Mouse (Mus musculus): ENCODE measurements around the gene Arhgef10l. TPM values are rescaled to one million over a fixed set of nuclear protein-coding genes. Genes with fewer than 3 reads are reported as not detected.

The Arhgef10l gene
- total and polyA plus RNA-seq, 3 experiments = 10.2 to 26.0 TPM; not detected in 1

GRCm38 (mm10) chr4:140679038-140679437 is 13.2 kb upstream of the Arhgef10l start:
- Histone ChIP-seq H3K79me2 (ENCODE audit: control insufficient read depth, insufficient read depth, low read length, poor library complexity) (no peaks in the 10 kb centered on the region), H3K9me3 (replicated peaks; ENCODE audit: insufficient read depth, low read length) (no peaks in the 10 kb centered on the region), H3K27ac (ENCODE audit: control insufficient read depth, low read depth, low read length) (no peak overlapping the region), H3K4me1 (ENCODE audit: control insufficient read depth in 1 of 2, insufficient read depth in 2 of 2, low read length in 2 of 2) (peaks cover 0 to 8% of the 10 kb centered on the region in 2 experiments; a peak in 3 of 4 replicates), H3K36me3 (ENCODE audit: control insufficient read depth in 1 of 2, insufficient read depth in 2 of 2, low read length in 2 of 2) (peaks cover 0 to 2% of the 10 kb centered on the region in 2 experiments; a peak in 2 of 4 replicates), H3K27me3 (ENCODE audit: control insufficient read depth in 1 of 2, insufficient read depth in 2 of 2, low read length in 2 of 2) (no peaks in the 10 kb centered on the region), H3K4me3 (ENCODE audit: control insufficient read depth in 1 of 2, insufficient read depth in 1 of 2, low read depth in 2 of 2, low read length in 2 of 2) (no peak overlapping the region), H3K9ac (ENCODE audit: control insufficient read depth, low read depth, low read length, poor library complexity, severe bottlenecking) (no peak overlapping the region)
- TF ChIP-seq EP300 (IDR thresholded peaks at IDR 0.05; ENCODE audit: low read depth in 1 of 2, low read length in 2 of 2) (no peak), UBTF (IDR thresholded peaks at IDR 0.05; ENCODE audit: borderline replicate concordance, insufficient read depth, low read depth, low read length) (no peak), MAFK (IDR thresholded peaks at IDR 0.05; ENCODE audit: borderline replicate concordance, low read depth, low read length) (no peak), JUND (IDR thresholded peaks at IDR 0.05; ENCODE audit: low read depth, low read length) (no peak), CTCF (IDR thresholded peaks at IDR 0.05 in 2 of 3, conservative IDR thresholded peaks at IDR 0.05 in 1 of 3; ENCODE audit: control insufficient read depth in 1 of 3, insufficient read depth in 1 of 3, low read depth in 2 of 3, low read length in 3 of 3, poor library complexity in 1 of 3, severe bottlenecking in 1 of 3) (peak; percentile 50 to 63 (median 61)), TCF12 (IDR thresholded peaks at IDR 0.05; ENCODE audit: low read depth, low read length) (no peak), MYC (IDR thresholded peaks at IDR 0.05; ENCODE audit: low read depth, low read length) (no peak), KAT2A (conservative IDR thresholded peaks at IDR 0.05; ENCODE audit: low read depth, low read length) (no peak), NELFE (IDR thresholded peaks at IDR 0.05; ENCODE audit: low read depth, low read length) (no peak), MXI1 (IDR thresholded peaks at IDR 0.05; ENCODE audit: low read depth, low read length) (no peak), ZC3H11A (IDR thresholded peaks at IDR 0.05; ENCODE audit: low read depth, low read length) (no peak), USF1 (IDR thresholded peaks at IDR 0.05; ENCODE audit: low read depth, low read length) (no peak), RAD21 (IDR thresholded peaks at IDR 0.05; ENCODE audit: low read depth, low read length) (peak; percentile 51), POLR2AphosphoS2 (IDR thresholded peaks at IDR 0.05; ENCODE audit: low read length) (no peak), POLR2A (IDR thresholded peaks at IDR 0.05; ENCODE audit: control insufficient read depth in 1 of 2, insufficient read depth in 1 of 2, low read depth in 1 of 2, low read length in 2 of 2, poor library complexity in 1 of 2) (no peak), SMC3 (IDR thresholded peaks at IDR 0.05; ENCODE audit: low read depth, low read length) (peak; percentile 45), POLR2AphosphoS5 (IDR thresholded peaks at IDR 0.05; ENCODE audit: borderline replicate concordance, low read depth, low read length) (no peak)
- no peak for DNase-seq (ENCODE audit: low read depth, low spot score)

- H3K36me3 ChIP-seq (ENCODE audit: control insufficient read depth in 1 of 2, insufficient read depth in 2 of 2, low read length in 2 of 2) = no peaks in the 10 kb centered on the region
- no peaks in the 10 kb centered on the region for H3K79me2 ChIP-seq (ENCODE audit: control insufficient read depth, insufficient read depth, low read length, poor library complexity)
- H3K4me3 ChIP-seq (ENCODE audit: control insufficient read depth in 1 of 2, insufficient read depth in 1 of 2, low read depth in 2 of 2, low read length in 2 of 2) = no peak overlapping the region
- no peaks in the 10 kb centered on the region for H3K27me3 ChIP-seq (ENCODE audit: control insufficient read depth in 1 of 2, insufficient read depth in 2 of 2, low read length in 2 of 2)
- H3K4me1 ChIP-seq (ENCODE audit: control insufficient read depth in 1 of 2, insufficient read depth in 2 of 2, low read length in 2 of 2) = no peaks in the 10 kb centered on the region
- H3K9ac ChIP-seq (ENCODE audit: control insufficient read depth, low read depth, low read length, poor library complexity, severe bottlenecking) = no peak overlapping the region
- no peak overlapping the region for H3K27ac ChIP-seq (ENCODE audit: control insufficient read depth, low read depth, low read length)
- H3K9me3 ChIP-seq (replicated peaks; ENCODE audit: insufficient read depth, low read length) = no peaks in the 10 kb centered on the region
- TF ChIP-seq ZNF384 (IDR thresholded peaks at IDR 0.05; ENCODE audit: low read depth, low read length) (peak; percentile 82), KAT2A (conservative IDR thresholded peaks at IDR 0.05; ENCODE audit: low read depth, low read length) (no peak), CTCF (IDR thresholded peaks at IDR 0.05 in 2 of 3, conservative IDR thresholded peaks at IDR 0.05 in 1 of 3; ENCODE audit: control insufficient read depth in 1 of 3, insufficient read depth in 1 of 3, low read depth in 2 of 3, low read length in 3 of 3, poor library complexity in 1 of 3, severe bottlenecking in 1 of 3) (peak; percentile 66 to 96 (median 74)), ZC3H11A (IDR thresholded peaks at IDR 0.05; ENCODE audit: low read depth, low read length) (peak; percentile 62), RAD21 (IDR thresholded peaks at IDR 0.05; ENCODE audit: low read depth, low read length) (peak; percentile 64), SMC3 (IDR thresholded peaks at IDR 0.05; ENCODE audit: low read depth, low read length) (peak; percentile 79), USF2 (IDR thresholded peaks at IDR 0.05; ENCODE audit: borderline replicate concordance in 1 of 2, insufficient read depth in 1 of 2, low read depth in 1 of 2, low read length in 2 of 2) (no peak), MAZ (IDR thresholded peaks at IDR 0.05; ENCODE audit: low read depth, low read length) (no peak), SIN3A (IDR thresholded peaks at IDR 0.05; ENCODE audit: low read length) (no peak), RCOR1 (IDR thresholded peaks at IDR 0.05; ENCODE audit: low read depth, low read length) (no peak), MYC (IDR thresholded peaks at IDR 0.05; ENCODE audit: low read depth, low read length) (no peak)
- DNase-seq (ENCODE audit: low read depth, low spot score) = peak; percentile 82
Observed at GRCm38 (mm10) chr4:140674345-140674926, 8.6 kb upstream of the Arhgef10l start.
